9 mouse cellular contexts compared by ENCODE assay signal in genomic region chr8:104247908-104248275, GRCm38 (mm10). TPM values are rescaled to one million over a fixed set of nuclear protein-coding genes. Genes with fewer than 3 reads are reported as not detected.
DNase-seq lines count a peak whose midpoint lies in the region; ATAC-seq and TF ChIP-seq lines count a peak whose summit lies in the region.
"Had no signal": no experiment of that assay in that cellular context is flagged by ENCODE, and none has a peak within 500 bp of the region (broad histone marks: within the 10 kb centered on the region; RNA-seq: fewer than 3 reads in every experiment).

No protein-coding gene starts in this region.

- ATAC-seq in hindbrain, embryonic 15.5 days (ENCODE audit: low FRiP score, low read depth) = no peak
- 0 out of 2 replicates have a peak, but pooled peaks have one; percentile 29 for ATAC-seq in liver, embryonic 15.5 days (ENCODE audit: insufficient read depth)

- WGBS in hindbrain, embryonic 15.5 days = 5% methylated on average over 11 of the region's 11 CpGs
- 2% methylated on average over 11 of the region's 11 CpGs for WGBS in liver, embryonic 15.5 days (ENCODE audit: insufficient replicate concordance)
- 4% methylated on average over 11 of the region's 11 CpGs for WGBS in spleen, adult 2 months

- peak; percentile 8 for DNase-seq in gastrocnemius, adult 18-20 months (ENCODE audit: low spot score)
- no peak for DNase-seq in gastrocnemius, postnatal 36 days
- DNase-seq in spleen, adult 2 months (ENCODE audit: low read depth in 1 of 2, low spot score in 2 of 2) = peak in 1 of 2 experiments; percentile 42
- no peak for DNase-seq in left cerebral cortex, postnatal 25 days (ENCODE audit: low spot score in 2 of 2)

- no peak for TF ChIP-seq POLR2A in ES-Bruce4 (IDR thresholded peaks at IDR 0.05; ENCODE audit: insufficient read depth, low read length)
- no peak for TF ChIP-seq POLR2A in cortical plate, adult 2 months (IDR thresholded peaks at IDR 0.05; ENCODE audit: extremely low read depth, insufficient read depth, low read length)
- no peak for TF ChIP-seq POLR2A in spleen, adult 2 months (IDR thresholded peaks at IDR 0.05; ENCODE audit: low read depth, low read length)

- no peaks in the 10 kb centered on the region for H3K9me3 ChIP-seq in ES-Bruce4 (replicated peaks; ENCODE audit: control insufficient read depth, insufficient read depth, low read length, poor library complexity, severe bottlenecking)
- H3K9me3 ChIP-seq in hindbrain, embryonic 15.5 days = no peaks in the 10 kb centered on the region
- H3K9me3 ChIP-seq in liver, embryonic 15.5 days (replicated peaks) = no peaks in the 10 kb centered on the region

- peak overlapping the region; percentile 86 for H3K4me2 ChIP-seq in hindbrain, embryonic 15.5 days
- peak overlapping the region; percentile 93 for H3K4me2 ChIP-seq in liver, embryonic 15.5 days

- no peaks in the 10 kb centered on the region for H3K27me3 ChIP-seq in ES-Bruce4 (ENCODE audit: control insufficient read depth, insufficient read depth, low read length, poor library complexity, severe bottlenecking)
- H3K27me3 ChIP-seq in hindbrain, embryonic 15.5 days = no peaks in the 10 kb centered on the region
- no peaks in the 10 kb centered on the region for H3K27me3 ChIP-seq in liver, embryonic 15.5 days
- no peaks in the 10 kb centered on the region for H3K27me3 ChIP-seq in spleen, adult 2 months (ENCODE audit: control insufficient read depth, insufficient read depth, low read length)

- no peak for TF ChIP-seq CTCF in ES-Bruce4 (IDR thresholded peaks at IDR 0.05; ENCODE audit: low read depth, low read length)
- TF ChIP-seq CTCF in cortical plate, adult 2 months (IDR thresholded peaks at IDR 0.05; ENCODE audit: extremely low read depth, insufficient read depth, low read length) = no peak
- no peak for TF ChIP-seq CTCF in spleen, adult 2 months (IDR thresholded peaks at IDR 0.05; ENCODE audit: extremely low read depth, insufficient read depth, insufficient read length, insufficient replicate concordance)

- no peak for TF ChIP-seq EP300 in ES-Bruce4 (IDR thresholded peaks at IDR 0.05; ENCODE audit: insufficient read depth, low read depth, low read length)

- H3K36me3 ChIP-seq in ES-Bruce4 (ENCODE audit: control insufficient read depth, insufficient read depth, low read length, poor library complexity, severe bottlenecking) = no peaks in the 10 kb centered on the region; the same call in 1 of the 2 replicates
- H3K36me3 ChIP-seq in hindbrain, embryonic 15.5 days = peaks cover 9% of the 10 kb centered on the region; the same call in 1 of the 2 replicates
- no peaks in the 10 kb centered on the region for H3K36me3 ChIP-seq in liver, embryonic 15.5 days (replicated peaks)
- H3K36me3 ChIP-seq in spleen, adult 2 months (ENCODE audit: control insufficient read depth, insufficient read depth, low read length) = peaks cover 3% of the 10 kb centered on the region; the same call in 1 of the 2 replicates

- H3K27ac ChIP-seq in ES-Bruce4 (ENCODE audit: insufficient read depth, low read length) = no peak overlapping the region
- no peak overlapping the region for H3K27ac ChIP-seq in cortical plate, adult 2 months (ENCODE audit: insufficient read depth, low read length)
- H3K27ac ChIP-seq in hindbrain, embryonic 15.5 days (replicated peaks) = peak overlapping the region; percentile 72
- peak overlapping the region; percentile 72 for H3K27ac ChIP-seq in liver, embryonic 15.5 days (replicated peaks)
- peak overlapping the region; percentile 98 for H3K27ac ChIP-seq in spleen, adult 2 months (ENCODE audit: insufficient read depth, low read length)

- H3K9ac ChIP-seq in ES-Bruce4 (ENCODE audit: low read depth, poor library complexity, severe bottlenecking) = peak overlapping the region; percentile 84
- peak overlapping the region; percentile 81 for H3K9ac ChIP-seq in hindbrain, embryonic 15.5 days
- H3K9ac ChIP-seq in liver, embryonic 15.5 days = peak overlapping the region; percentile 84

- intact Hi-C loops in gastrocnemius, postnatal 36 days (cut with DNase I) = no loop called here
- intact Hi-C loops in left cerebral cortex, postnatal 25 days (cut with DNase I) = loop anchor here (2.0 kb wide), 1 partner anchor 93 kb away; no protein-coding TSS in a partner anchor

- no peaks in the 10 kb centered on the region for H3K4me1 ChIP-seq in ES-Bruce4 (ENCODE audit: control insufficient read depth, insufficient read depth, low read length)
- no peaks in the 10 kb centered on the region; the same call in 1 of the 2 replicates for H3K4me1 ChIP-seq in cortical plate, adult 2 months (ENCODE audit: control insufficient read depth, insufficient read depth, low read length)
- H3K4me1 ChIP-seq in hindbrain, embryonic 15.5 days (replicated peaks) = peaks cover 32% of the 10 kb centered on the region
- H3K4me1 ChIP-seq in liver, embryonic 15.5 days (replicated peaks) = peaks cover 45% of the 10 kb centered on the region
- peaks cover 9% of the 10 kb centered on the region; the same call in 1 of the 2 replicates for H3K4me1 ChIP-seq in spleen, adult 2 months (ENCODE audit: control insufficient read depth, insufficient read depth, insufficient read length)

- peak overlapping the region; percentile 81 for H3K4me3 ChIP-seq in ES-Bruce4 (ENCODE audit: low read depth, low read length)
- peak overlapping the region; percentile 69 for H3K4me3 ChIP-seq in cortical plate, adult 2 months (ENCODE audit: insufficient read depth, low read length)
- peak overlapping the region; percentile 84 for H3K4me3 ChIP-seq in hindbrain, embryonic 15.5 days
- H3K4me3 ChIP-seq in liver, embryonic 15.5 days (replicated peaks) = peak overlapping the region; percentile 89
- H3K4me3 ChIP-seq in spleen, adult 2 months (ENCODE audit: extremely low read depth, insufficient read depth, insufficient read length) = peak overlapping the region; percentile 94

RNA-seq across cellular contexts. Expression of gene Tk2, which starts 0.5 kb away (rescaled TPM):
- total RNA-seq in gastrocnemius, adult 18-20 months (2021) = 1 to 10 TPM; 4.0 to 4.1 TPM
- total RNA-seq in gastrocnemius, postnatal 36 days (2021) = 1 to 10 TPM; 2.7 to 3.5 TPM
- polyA plus RNA-seq in ES-Bruce4 (2011; ENCODE audit: insufficient read depth, insufficient read length, low read depth, missing spikeins) = 17.2 and 18.0 TPM in 2 replicates
- polyA plus RNA-seq in cortical plate, adult 2 months (2012; rRNA removed) = 46.7 and 48.6 TPM in 2 replicates
- polyA plus RNA-seq in hindbrain, embryonic 15.5 days (2015; fragmentation: Nextera tagmentation; extraction: Ambion mirVana) = 48.2 and 49.6 TPM in 2 replicates
- polyA plus RNA-seq in liver, embryonic 15.5 days (2015; fragmentation: Nextera tagmentation; extraction: Ambion mirVana) = 7.1 and 7.6 TPM in 2 replicates
- 42.5 and 51.1 TPM in 2 replicates for polyA plus RNA-seq in spleen, adult 2 months (2012; rRNA removed)
- total RNA-seq in left cerebral cortex, postnatal 25 days (2021) = 10 to 100 TPM; 36.5 to 36.7 TPM

RNA-seq across cellular contexts. Expression of gene Cklf, which starts 2.8 kb away (rescaled TPM):
- 1 to 10 TPM in 1 of 2 experiments, under 1 TPM in 1; 0.74 to 2.3 TPM for total RNA-seq in gastrocnemius, adult 18-20 months (2021)
- 1 to 10 TPM; 1.3 to 2.7 TPM for total RNA-seq in gastrocnemius, postnatal 36 days (2021)
- 20.4 and 21.0 TPM in 2 replicates for polyA plus RNA-seq in ES-Bruce4 (2011; ENCODE audit: insufficient read depth, insufficient read length, low read depth, missing spikeins)
- polyA plus RNA-seq in cortical plate, adult 2 months (2012; rRNA removed) = 11.4 and 12.4 TPM in 2 replicates
- 35.7 TPM in 2 replicates for polyA plus RNA-seq in hindbrain, embryonic 15.5 days (2015; fragmentation: Nextera tagmentation; extraction: Ambion mirVana)
- polyA plus RNA-seq in liver, embryonic 15.5 days (2015; fragmentation: Nextera tagmentation; extraction: Ambion mirVana) = 14.9 and 17.7 TPM in 2 replicates
- polyA plus RNA-seq in spleen, adult 2 months (2012; rRNA removed) = 11.9 and 13.0 TPM in 2 replicates
- 1 to 10 TPM; 6.5 to 7.5 TPM for total RNA-seq in left cerebral cortex, postnatal 25 days (2021)

RNA-seq across cellular contexts. Expression of gene Cmtm2a, which starts 45.1 kb away (rescaled TPM):
- total RNA-seq in gastrocnemius, adult 18-20 months (2021) = not detected
- not detected for total RNA-seq in gastrocnemius, postnatal 36 days (2021)
- not detected in 2 replicates for polyA plus RNA-seq in ES-Bruce4 (2011; ENCODE audit: insufficient read depth, insufficient read length, low read depth, missing spikeins)
- polyA plus RNA-seq in cortical plate, adult 2 months (2012; rRNA removed) = not detected in 2 replicates
- polyA plus RNA-seq in hindbrain, embryonic 15.5 days (2015; fragmentation: Nextera tagmentation; extraction: Ambion mirVana) = not detected in 2 replicates
- not detected in 2 replicates for polyA plus RNA-seq in liver, embryonic 15.5 days (2015; fragmentation: Nextera tagmentation; extraction: Ambion mirVana)
- polyA plus RNA-seq in spleen, adult 2 months (2012; rRNA removed) = not detected in 2 replicates
- total RNA-seq in left cerebral cortex, postnatal 25 days (2021) = not detected
- total RNA-seq: layer of hippocampus, adult 8-10 months had no signal

Comparison
In these comparisons a context has a peak if more than half of its experiments do, and no peak if none do; other contexts are left out.
1. H3K27ac ChIP-seq: peak in hindbrain, embryonic 15.5 days (single experiment), liver, embryonic 15.5 days (single experiment) and spleen, adult 2 months (single experiment); none in ES-Bruce4 (single experiment) and cortical plate, adult 2 months (single experiment).
2. Peak in every context shown above with its lines, with median percentiles within 50 percentile points of each other: H3K4me3 ChIP-seq and H3K9ac ChIP-seq.